ENCODE assay signal across 22 mouse cellular contexts in the genomic region with DNA sequence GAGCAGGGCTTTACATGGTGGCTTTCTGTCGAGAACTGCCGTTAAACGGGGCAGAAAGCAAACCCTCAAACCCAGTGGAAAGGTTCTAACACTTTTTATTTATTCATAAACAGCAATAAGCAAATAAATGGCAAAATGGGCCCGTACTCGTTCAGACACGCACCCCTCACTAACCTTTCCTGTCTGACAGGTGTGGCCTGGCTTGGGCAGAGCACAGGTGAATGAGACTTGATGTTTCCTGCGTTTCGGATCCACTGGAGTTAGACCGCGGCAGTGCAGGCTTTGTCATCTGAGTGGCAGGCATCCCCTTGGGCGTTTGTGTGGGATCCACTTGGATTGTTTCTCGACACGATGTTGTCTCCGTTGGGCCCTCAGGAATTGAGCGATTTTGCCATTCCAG.
"Had no signal": no experiment of that assay in that cellular context is flagged by ENCODE, and none has a peak within 500 bp of the region (broad histone marks: within the 10 kb centered on the region; RNA-seq: fewer than 3 reads in every experiment).

No protein-coding gene starts in this region.

- H3K36me3 ChIP-seq: kidney, embryonic 15.5 days; limb, embryonic 10.5 days; limb, embryonic 13.5 days; lung, embryonic 15.5 days; midbrain, embryonic 10.5 days; midbrain, embryonic 13.5 days; neural tube, embryonic 13.5 days; stomach, embryonic 15.5 days had no signal

- H3K27ac ChIP-seq: kidney, embryonic 15.5 days; limb, embryonic 10.5 days; limb, embryonic 13.5 days; liver, embryonic 12.5 days; liver, embryonic 15.5 days; lung, embryonic 15.5 days; midbrain, embryonic 10.5 days; midbrain, embryonic 13.5 days; neural tube, embryonic 13.5 days; stomach, embryonic 15.5 days had no signal

- H3K4me3 ChIP-seq: kidney, embryonic 15.5 days; limb, embryonic 10.5 days; limb, embryonic 13.5 days; liver, embryonic 12.5 days; liver, embryonic 15.5 days; lung, embryonic 15.5 days; megakaryocyte, embryonic 14.5 days; midbrain, embryonic 10.5 days; midbrain, embryonic 13.5 days; myocyte; neural tube, embryonic 13.5 days; stomach, embryonic 15.5 days had no signal

- H3K4me1 ChIP-seq: kidney, embryonic 15.5 days; limb, embryonic 10.5 days; limb, embryonic 13.5 days; lung, embryonic 15.5 days; midbrain, embryonic 10.5 days; midbrain, embryonic 13.5 days; neural tube, embryonic 13.5 days; stomach, embryonic 15.5 days had no signal

- H3K27me3 ChIP-seq: kidney, embryonic 15.5 days; limb, embryonic 13.5 days; liver, embryonic 12.5 days; liver, embryonic 15.5 days; lung, embryonic 15.5 days; megakaryocyte, embryonic 14.5 days; midbrain, embryonic 13.5 days; neural tube, embryonic 13.5 days; stomach, embryonic 15.5 days had no signal

- DNase-seq: kidney, adult 2 months; kidney, postnatal 10 days; kidney, postnatal 36 days; liver; lung, postnatal 10 days; lung, postnatal 36 days; retina, postnatal 1 day; right cerebral cortex, postnatal 25 days; spleen, adult 18-20 months; thymus, postnatal 36 days had no signal

- H3K9me3 ChIP-seq: kidney, embryonic 15.5 days; limb, embryonic 10.5 days; liver, embryonic 15.5 days; lung, embryonic 15.5 days; midbrain, embryonic 13.5 days; stomach, embryonic 15.5 days had no signal
